Mouse (Mus musculus) monocyte, adult 2 months (primary cell): ENCODE measurements around the gene Fam198a.
A peak's percentile ranks its signal among the peaks of the same experiment; 100 is the strongest.

ENCODE experiments used
- DNase-seq, 2 experiments: peaks; one replicate each; pipeline ENCODE4 v3.0.0; 2022; ENCODE audit warnings: low spot score in 2 of 2, low read depth in 1 of 2

Fam198a gene

DNA sequence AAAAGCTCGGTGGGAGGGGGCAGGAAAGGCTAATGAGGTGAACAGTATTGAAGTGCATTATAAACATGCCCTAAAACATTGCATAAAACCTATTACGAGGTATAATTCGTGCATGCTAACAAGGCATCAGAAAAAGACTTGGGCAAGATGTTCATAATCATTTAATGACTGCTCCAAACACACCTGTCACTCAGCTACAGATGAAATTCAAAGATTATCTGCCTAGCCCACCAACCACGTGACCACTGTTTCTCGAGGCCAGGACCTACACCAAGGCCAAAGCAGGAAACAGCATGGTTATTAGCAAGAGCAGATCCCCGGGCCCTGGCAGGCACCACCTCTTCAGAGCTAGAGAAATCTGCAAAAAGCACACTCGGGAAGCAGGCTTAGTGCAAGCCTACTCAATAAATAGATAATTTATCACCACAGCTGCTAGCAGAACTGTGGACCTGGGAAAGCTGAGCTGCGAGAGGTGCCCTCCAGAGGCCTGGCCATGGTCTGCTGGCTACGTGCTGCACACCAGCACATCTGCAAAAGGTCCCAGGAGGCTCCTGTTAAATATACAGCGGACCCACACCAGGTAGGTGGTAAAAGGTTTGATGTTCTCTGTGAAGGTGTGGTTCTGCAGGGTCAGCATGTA lies 30.8 kb downstream of the Fam198a start:
- no peak for DNase-seq

DNA sequence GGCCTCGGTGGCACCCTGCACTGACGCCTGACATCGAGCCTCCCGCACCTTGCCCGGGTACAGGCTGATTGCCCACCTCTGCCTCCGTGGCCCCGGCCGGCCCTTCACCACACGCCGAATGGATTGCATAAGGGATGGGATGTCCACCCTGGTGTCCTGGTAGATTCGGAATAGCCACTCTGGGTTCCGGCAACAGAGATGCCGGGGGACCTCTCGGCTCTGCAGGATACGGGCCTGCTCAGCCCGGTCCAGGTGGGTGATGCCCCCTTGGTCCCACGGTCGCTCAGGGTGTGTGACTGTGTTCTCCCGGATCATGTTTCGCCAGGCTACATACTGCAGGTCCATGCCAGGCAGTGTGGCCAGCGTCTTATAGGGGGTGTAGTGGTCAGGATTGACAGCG lies 31.4 kb downstream of the Fam198a start:
- DNase-seq = no peak

DNA sequence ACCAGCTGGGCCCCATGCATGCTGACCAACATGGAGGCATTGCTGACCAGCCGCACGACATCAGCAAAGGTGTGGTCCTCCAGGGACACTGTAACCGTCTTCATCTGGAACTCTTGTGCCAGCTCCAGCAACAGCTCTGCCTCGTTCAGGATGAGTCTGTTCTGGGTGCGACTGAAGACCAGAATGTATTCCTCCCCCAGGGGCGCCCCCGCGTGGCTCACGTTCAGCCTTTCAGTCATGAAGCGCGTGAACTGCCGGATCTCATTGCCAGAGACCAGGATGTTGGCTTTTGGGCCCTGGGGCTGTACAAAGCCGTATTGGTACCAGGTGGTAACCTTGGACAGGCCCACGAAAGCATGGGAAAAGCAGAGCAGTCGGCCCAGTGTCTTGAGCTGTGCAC lies 31.9 kb downstream of the Fam198a start:
- no peak for DNase-seq

DNA sequence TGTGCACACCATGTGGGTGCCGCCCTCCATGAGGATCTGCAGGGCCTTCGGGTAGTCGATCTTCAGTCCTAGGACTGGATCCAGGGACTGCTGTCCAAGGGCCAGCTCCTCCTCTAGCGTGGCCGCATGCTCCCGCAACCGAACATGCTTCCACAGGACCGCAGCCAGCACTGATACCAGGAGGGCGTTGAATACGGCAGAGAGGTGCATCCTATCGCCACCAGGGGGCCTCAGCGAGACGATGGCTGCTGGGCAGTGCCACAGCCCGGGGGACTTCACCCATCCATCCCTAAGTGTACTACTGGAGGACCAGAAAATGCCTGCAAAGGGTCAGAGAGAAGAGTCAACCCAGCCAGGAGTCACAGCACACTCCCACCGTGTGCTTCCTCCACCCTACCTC lies 32.7 kb downstream of the Fam198a start:
- DNase-seq = peak in 1 of 2 experiments; percentile 12

DNA sequence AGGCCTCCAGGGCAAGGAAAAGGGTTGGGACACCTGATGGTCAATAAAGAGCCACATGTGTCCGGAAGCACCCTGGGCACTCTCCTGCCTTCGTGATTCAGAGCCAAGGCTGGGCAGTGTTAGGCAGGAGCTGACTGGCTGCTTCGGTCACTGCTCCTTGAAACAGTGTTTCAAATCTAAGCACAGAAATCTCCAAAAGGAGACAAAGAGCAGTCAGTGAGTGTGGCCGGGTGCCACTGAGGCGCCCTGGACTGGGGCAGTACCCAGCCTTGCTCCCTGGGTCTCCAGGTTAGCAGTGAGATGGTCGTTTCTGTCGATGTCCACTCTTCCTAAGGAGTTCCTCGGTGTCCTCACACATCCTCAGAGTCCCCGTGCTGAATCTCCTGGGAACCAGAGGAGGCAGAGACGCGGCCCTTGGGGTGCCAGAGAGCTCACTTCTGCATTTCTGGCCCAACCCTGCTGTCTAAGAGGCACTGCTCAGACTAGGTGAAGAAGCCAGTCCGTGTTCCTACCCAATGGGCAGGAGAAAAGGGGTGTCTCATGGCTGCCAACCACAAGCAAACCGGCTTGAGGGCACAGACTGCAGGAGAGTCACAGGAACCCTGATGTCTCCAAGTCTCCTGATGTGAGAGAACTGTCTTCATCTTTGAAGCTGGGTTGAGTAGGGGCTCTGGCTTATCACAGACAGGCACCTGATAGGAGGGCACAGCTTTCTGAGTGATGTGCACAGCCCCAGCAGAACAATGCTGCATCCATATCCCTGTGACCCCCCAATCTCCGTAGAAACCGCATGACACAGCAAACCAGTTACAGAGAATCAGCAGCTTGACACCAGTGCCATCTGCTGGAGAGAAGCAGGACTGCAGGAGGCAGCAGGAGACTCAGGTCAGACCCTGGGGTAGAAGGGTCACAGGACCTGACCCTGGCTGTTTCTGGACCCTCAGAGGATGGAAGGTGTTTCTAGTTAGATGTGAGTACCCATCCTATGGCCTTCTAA lies 34.0 kb downstream of the Fam198a start:
- peak in 1 of 2 experiments; percentile 41 for DNase-seq

DNA sequence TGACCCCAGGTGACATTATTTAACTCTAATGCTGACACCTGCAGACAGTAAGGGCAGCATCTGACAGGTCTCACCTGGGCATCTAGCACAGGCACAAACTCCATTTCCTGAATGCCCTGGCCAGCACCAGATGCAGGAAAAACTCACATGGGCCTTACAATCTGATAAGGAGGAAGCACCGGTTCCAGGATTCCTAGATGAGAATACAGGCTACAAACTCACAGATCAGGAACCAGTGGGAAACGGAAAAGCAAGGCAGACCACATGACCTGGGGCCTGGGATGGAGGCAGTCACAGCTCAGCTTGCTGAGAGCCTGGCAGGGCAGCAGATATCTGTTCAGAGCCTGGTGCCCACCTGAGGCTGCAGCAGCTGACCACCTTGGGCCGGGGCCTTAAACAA lies 38.1 kb downstream of the Fam198a start:
- DNase-seq = no peak

DNA sequence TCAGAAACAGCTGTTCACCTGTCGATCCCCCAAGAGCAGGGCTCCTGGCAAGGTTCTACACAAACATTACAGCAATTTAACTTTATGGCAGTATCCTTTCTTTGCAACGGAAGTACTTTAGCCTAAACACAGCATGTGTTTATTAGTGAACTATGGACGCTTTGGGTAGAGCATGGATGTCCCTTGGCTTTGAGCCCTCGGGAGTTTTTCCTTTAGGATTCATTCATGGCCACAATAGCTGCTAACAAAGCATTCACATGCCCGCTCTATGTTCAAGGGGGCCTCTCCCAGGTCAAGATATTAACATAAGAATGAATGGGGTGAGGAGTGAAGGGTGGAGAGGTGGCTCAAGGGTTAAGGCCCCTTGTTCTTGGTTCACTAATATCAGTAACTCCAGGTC lies 38.7 kb downstream of the Fam198a start:
- DNase-seq = no peak

DNA sequence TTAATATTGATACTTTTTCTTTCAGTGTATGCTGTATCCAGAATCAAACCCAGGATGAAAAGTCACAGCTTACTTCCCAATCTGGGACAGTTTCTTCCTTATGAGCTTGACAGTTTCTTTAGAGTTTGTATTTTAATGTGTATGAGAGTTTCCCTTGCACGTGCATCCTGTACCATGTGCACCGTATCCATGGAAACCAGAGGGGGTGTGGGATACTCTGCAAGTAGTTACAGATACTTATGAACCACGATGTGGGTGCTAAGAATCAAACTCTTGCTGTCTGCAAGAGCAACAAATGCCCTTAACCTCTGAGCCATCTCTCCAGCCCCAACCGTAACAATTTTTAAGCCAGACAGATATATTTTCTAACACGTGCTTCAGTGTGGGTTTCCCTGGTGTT lies 40.3 kb downstream of the Fam198a start:
- no peak for DNase-seq

DNA sequence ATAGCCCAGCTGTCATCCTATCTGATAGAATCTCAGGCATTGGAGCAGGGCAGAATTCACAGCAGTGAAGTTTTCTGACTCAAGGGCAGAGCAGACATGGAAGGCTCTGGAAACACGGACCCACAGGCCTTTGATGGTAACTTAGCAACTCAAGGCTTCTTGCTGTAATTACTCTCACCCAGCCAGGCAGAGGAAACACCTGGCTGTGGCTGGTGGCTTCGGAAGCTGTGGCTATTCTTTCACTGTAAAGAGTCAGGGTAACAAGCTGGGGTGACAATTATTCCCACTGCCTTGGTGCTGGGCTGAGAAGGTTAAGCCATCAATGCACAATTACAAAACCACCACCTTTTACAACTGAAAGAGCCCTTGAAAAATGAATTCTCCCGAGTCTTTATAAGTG lies 42.3 kb downstream of the Fam198a start:
- no peak for DNase-seq

DNA sequence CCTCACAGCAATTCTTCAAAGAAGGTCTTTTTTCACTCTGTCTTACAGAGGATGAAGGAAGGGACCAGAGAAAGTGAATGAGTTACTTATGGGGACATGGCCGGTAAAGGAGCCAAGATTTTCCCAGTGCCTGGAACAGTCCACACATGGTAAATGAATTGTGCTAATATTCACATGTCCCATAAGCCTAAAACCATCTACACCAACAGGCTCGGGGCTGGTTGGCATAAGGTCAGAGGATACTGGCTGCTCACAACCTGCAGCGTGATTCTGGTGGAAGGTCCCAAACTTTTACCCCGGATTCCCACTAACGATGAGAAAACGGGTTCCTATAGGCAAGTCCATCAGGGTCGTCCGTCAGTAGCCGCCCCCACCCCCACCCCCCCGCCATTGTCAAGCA lies 44.3 kb downstream of the Fam198a start:
- no peak for DNase-seq

DNA sequence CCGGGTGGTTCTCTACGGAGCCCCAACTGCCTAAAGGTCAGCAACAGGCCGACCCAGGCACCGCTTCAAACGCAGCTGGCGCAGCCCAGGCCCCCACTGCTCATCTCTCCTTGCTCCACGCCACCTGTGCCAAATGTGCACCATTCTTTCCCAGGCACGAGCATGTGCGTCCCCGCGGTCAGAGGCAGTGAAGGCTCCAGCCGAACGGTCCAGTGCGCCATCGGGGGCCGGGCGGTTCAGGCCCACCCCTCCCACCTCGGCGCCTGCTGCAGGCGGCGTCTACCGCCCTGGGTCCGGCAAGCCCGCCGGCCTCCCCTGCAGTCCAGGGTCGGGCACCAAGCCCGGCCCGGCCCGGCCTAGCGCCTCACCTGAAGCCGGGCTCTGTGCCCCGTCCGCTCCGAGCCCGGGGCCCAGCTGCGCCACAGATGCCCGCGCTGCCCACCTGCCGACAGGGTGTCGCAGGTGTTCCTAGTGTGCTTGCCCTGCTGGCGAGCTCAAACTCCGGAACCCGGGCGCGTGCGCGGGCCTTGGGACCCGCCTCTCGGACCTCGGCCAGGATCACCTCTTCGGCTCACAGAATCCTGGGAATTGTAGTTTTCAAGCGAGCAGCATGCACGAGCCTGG lies 44.8 kb downstream of the Fam198a start:
- DNase-seq = no peak

DNA sequence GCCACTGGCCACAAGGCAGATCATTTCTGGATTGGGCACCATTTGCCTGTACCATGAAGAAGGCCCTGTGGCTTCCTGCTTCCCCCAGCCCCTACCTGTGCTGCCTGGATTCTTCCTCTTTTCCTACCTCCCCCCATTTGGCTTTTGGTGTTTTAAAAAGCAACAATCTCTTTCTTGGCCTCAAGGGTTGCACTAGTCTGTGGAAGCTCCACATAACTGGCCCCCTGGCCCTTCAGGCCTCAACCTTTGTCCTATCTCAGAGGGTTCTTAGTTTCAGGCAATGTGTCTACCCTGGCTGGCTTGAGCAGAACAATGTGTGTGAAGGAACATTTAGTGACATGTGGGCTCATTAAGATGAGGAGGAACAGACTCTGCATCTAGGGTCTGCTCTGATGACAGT lies 46.2 kb downstream of the Fam198a start, which contains the start of gene Pomgnt2:
Gene Pomgnt2, minus strand, starts transcription at position 101 of the 400 bp plus-strand sequence.
- no peak for DNase-seq

DNA sequence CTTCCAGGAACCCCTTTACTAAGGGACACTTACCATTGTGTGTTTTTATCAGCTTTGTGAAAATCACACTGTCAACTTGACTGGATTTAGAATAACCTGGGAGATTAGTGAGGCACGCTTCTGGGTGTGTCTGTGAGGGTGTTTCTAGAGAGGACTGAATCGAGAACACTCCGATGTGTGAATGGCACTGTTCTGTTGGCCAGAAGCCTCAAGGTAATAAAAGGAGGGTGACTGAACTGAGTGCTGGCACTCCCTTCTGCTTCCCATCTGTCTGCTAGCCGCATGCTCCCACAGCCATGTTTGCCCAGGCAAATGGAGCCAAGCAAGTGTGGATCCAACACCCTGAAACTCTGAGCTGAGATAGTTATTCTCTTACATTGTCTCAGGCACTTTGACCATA lies 47.2 kb downstream of the Fam198a start:
- DNase-seq = no peak

DNA sequence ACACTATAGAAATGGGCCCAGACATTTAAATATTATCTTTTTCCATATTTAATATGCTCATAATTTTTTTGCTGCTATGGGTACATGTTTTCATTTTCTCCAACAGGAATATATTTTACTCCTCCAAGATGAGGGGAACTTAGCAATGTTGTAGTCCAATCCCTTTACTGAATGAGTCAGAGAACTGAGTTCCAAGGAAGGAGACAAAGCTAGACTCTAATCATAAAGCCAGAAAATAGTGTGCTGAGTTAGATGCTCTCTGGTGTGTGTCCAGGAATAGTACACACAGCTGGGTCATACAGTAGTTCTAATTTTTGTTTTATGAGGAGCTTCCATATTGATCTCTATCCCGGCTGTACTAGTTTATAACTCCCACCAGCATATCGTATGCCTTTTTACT lies 55.4 kb downstream of the Fam198a start:
- no peak for DNase-seq

DNA sequence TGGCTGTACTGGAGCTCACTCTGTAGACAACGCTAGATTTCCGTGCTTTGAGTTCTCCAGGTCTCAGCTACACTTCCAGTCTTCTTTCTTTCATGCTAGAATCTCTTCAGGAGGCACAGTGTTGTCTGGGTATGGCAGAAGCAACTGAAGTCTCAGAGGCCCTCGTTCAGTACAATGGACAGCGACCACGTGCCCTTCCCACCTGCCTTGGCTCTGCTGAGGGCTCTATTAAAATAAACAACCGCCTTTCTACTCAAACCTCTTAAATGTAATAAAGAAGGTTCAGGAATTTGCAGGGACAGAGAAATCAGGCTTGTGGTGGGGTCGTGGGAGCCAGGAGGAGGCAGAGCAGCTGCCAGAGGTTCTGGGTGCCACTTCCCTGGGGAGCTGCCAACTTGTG lies 55.8 kb downstream of the Fam198a start:
- no peak for DNase-seq

DNA sequence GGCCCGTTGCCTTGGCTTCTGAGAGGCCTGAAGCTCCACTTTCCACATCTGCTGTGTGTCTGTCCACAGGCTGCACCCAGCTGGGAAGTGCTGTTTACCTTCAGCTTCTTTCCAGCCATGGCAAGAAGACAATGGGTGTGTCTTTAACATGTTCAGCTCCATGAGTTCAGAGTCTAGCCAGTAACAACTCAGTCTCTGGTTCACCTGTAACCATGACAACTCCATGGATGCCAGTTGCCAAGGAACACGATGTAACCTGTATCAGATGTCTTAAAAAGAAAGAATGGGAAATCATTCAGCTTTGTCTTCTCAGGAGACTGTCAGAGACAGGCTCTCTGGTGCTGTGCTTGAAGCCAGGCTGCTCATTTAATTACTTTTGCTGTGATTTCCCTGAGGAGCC lies 58.1 kb downstream of the Fam198a start:
- no peak for DNase-seq

DNA sequence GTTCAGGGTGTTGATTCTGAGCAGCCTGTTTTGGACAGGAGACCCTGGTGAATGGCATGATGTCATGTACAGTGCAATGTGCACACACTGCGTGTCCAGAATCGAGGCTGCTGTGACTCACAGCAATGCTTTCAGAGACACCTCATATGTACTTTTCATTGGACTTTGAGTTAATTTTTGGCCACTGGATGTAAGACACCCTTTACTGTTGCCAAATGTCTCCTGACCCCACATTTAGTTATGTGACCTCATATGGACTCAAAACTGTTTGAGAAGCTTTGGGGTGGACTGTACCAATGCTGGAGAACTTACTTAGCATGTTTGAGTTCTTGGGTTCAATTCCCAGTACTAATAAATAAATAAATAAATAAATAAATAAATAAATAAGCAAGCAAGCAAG lies 60.0 kb downstream of the Fam198a start:
- DNase-seq = no peak

DNA sequence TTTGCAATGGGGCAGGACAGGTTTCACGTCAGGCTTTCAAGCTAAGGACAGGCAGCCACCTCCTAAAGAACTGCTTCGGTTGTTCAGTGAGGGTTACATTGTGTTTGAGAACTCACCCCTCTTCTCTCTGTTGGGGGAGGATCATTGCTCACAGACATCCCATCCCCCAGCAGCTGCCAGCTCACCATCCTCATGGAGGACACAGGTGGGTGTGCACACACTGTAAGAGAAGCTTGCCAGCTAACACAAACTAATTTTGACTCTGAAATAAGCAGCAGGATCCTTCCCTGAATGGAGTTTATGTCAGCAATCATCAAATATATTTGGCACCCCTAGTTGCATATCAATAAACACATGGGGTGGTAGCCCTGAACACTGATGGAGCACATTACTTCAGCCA lies 62.0 kb downstream of the Fam198a start:
- no peak for DNase-seq

DNA sequence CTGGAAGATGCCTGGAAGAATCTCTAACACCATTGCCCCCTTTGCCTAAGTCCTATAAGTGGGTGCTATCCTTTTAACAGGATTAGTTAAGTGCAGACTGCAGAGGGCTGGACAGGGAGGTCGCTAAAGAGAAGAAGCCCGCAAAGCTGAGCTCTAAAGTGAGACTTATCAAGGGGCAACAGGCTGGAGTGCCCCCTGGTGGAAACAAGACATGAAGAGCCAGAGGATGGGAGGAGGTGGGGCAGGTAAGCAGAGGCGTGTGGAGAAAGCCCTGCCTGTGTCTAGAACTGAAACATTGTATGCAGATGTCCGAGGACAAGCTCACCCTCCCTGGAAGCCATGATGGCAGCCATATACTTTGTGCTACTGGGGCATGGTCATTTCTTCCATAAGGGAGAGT lies 62.8 kb downstream of the Fam198a start:
- DNase-seq = no peak

DNA sequence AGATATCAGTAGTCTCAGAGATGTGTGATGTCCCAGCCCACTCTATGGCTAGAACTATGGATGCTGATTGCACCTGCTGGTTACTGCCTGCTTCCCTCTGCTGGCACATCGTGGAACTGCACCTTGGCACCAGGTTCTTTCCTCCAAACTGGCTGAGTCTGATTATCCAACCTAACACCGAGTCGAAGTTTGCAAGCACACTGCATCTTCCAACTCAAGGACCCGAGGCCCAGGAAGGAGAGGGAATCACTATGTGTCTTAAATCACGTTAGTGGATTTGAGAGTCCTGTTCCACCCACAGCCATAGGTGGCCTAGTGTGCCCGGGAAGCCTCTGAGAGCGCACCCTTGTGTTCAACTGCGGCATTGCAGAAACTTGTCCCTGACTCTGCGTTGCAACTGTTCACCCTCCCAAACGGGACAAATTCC lies 63.5 kb downstream of the Fam198a start:
- DNase-seq = peak; percentile 20 to 45

DNA sequence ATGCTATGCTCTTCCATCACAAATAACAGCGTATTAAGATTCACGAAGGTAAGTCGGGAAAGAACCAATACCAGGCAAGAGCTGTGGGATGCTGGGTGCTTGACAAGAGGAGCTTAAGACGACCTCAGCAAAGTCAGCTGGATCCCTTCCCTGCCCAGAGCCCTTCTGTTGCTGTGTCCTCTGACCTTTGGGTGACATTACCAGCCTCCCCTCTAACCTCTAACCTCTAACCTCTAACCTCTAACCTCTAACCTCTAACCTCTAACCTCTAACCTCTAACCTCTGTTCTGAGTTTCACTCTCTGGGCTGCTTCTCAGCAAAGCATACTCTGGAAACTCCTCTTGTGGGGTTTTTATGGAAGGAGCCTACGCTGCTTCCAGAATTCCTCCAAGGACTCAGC lies 67.3 kb downstream of the Fam198a start:
- no peak for DNase-seq
